Mouse (Mus musculus): ENCODE measurements at regions not wholly inside any gene's neighbourhood (a gene's known extent, or its start where the extent isn't known, plus 50 kb on each side); places are given as distances from the start of the nearest gene placed in this dataset.

DNA sequence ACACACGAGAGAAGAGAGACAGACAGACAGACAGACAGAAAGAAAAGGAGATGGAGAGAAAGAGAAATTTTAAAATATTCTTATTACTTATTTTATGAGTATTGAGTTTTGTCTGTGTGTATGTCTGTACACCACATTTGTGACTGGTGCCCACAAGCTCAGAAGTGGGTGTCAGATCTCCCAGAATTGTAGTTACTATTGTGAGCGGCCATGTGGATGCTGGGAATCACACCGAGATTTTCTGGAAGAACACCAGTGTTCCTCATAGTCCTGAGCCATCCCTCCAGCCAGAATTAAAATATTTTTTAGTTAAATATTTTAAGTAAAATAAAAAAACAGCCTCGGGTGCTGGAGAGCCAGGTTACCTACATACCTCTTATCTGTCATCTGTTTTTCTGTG is 110.6 kb upstream of the Med13l start:
- in situ Hi-C loops (cut with MboI, MseI), result no loop called here

DNA sequence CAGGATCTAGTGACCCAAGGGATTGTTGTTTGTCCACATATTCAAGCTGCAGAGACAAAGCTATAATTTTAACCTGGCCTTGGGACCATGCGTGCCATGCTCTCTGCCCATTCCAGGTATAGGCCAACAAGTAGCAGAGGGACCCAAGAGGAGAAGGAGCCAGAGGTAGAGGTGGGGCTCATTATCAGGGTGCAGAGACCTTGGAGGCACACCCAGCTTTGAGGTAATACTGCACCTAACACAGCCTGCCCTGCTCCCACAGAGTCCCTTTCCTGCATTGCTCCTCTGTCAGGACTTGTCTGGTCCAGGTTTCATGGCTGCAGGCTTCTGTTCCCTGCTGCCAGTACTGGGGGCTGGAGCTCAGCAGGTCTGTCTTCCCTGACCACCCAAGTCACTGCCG is 108.4 kb upstream of the Med13l start:
- in situ Hi-C loops (cut with MboI, MseI), result no loop called here

DNA sequence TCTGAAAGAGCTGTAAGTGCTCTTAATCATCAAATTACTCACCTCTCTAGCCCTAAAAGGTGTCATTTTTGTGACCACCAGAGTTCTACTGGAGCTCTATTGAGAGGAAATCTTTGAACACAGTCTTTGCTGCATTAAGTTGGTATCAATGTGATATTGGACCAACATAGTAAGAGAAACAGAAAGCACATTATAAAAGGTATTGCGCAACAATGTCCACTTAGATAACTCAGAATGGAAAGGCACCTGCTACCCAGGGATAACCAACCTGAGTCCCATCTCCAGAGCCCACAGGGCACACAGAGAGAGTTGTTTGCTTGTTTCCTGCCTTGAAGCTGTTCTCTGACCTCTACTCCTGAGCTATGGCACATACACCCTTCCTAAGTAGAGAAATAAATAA is 106.4 kb upstream of the Med13l start:
- in situ Hi-C loops (cut with MboI, MseI), result no loop called here

DNA sequence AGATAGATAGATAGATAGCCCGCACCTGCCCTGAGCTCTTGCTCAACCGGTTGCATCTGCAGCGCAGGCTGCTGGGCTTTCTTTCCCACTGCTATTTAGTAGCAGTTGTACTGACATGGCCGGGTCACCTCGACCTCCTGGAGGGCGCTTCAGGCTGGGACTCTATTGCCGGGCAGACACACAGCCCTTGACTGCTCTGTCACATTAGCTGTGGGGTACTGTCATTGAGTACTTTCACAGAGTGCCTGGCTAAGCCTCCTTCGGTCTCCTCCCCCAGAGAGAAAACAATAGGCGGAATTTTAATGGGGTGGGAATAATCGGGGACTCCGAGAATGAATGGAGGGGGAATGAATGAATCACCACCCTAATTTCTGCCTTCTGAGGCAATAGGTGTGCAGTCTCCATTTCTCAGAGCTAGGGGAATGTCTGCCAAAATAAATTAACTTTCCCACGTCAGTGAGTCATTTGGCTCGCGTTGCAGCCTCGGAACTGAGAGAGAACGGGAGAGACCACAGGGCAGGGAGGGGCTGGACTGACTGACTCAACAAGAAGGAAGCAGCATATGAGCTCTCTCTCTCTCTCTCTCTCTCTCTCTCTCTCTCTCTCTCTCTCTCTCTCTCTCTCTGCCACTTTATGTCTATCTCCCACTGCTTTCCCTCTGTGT is 101.6 kb upstream of the Med13l start:
- in situ Hi-C loops (cut with MboI, MseI), result no loop called here

DNA sequence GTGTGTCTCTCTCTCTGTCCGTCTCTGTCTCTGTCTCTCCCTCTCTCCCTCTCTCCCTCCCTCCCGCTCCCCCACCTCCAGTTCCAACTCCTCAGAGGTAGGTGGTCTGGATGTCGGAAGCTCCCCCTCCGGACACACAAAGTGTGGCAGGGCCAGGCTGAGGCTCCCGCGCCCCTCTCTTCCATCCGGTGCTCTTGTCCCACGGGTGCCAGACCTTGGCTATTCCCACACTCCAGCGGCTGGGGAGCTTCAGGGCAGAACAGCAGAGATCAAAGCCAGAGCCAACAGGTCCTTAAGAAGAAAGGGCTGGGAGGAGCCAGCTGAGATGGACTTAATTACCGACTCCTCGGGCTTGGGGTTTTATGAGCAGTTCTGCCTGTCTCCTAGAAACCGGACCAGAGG is 101.1 kb upstream of the Med13l start:
- in situ Hi-C loops (cut with MboI, MseI), result no loop called here

DNA sequence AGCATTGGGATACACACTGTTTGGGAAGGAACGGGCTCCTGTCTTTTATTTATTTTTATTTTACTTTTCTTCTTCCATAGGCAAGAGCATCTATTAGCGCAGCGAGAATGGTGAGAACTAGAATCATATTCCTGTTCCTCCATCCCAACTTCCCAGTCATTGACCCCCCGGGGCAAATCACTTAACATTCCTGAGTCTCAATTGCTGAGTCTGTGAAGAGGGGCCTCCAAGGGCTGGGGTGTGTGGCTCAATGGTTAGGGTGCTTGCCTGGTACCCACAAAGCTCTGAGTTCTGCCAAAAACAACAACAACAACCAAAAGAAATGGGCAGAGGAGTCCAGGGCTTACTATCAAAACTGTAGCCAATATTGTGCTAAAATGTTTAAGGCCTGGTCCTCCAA is 98.5 kb upstream of the Med13l start:
- in situ Hi-C loops (cut with MboI, MseI), result no loop called here

DNA sequence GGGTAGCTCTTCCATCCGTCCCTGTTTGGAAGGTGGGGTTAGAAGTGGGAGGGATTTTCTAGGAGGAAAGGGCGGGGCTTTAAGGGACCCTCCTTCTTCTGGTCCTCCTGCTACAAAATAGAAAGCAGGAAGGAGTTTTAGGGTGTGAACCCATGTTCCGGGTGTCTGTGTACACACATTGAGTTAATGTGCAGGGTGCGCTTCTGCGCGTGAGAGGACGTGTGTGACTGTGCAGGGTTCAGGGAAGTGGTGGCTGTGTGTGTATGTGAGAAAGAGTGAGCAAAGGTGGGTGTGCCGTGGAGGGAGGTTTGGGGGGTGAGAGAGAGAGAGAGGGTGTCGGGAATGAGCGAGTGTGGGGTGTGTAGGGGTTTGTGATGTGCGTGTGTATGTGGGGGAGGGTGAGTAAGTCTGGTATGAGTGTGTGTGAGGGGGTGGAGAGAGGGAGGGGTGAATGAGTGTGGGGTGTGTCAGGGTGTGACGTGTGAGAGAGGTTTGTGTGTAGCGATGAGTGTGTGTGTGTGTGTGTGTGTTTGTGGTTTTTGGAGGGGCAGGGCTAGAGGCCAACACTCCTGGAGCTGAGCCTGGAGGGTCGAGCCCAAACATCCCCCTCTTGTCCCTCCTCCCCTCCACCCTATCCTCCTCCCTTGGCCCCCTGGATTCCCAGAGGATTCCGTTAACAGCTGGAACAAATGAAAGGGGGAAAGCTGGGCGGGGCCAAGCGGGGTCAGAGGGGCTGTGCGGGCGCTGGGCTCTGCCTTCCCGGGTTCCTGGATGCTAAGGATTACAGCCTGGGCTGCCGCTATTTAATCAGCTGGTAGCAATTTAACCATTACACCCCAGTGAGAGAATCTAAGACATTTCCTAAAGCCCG is 95.3 kb upstream of the Med13l start:
- in situ Hi-C loops (cut with MboI, MseI), result no loop called here

DNA sequence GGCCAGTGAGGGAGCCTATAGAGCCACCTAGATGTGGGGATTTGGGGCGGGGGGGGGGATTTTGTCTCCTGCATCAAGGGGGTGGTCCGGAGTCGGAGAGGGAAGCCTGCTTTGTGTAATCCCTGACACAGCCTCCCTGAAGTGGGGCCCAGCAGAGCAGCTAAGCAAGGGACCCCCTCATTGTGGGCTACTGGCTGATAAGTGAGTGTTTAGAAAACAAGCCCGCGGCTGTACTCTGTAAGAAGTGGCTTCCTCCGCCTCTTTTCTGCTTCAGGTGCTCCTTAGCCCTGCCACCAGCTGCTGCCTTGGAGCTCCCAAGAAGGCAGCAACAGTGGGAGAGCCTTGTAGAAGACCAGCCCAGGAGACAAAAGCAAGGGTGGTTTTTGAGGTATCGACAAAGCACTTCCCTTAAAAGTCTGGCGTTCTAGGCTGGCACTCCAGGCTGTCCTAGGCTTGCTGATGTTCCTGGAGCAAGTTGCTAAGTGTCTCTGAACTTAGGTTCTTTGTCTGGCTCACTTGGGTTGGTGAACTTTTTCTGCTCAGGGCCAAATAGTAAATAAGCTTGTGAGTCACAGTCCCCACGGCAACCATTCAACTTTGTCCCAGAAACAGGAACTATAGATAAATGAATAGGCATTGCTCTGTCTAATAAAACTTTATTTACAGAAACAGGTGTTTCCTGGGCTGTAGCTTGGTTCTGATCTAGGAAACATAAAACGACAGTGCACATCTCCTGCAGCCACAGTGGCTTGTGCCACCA is 94.3 kb upstream of the Med13l start:
- in situ Hi-C loops (cut with MboI, MseI), result no loop called here

DNA sequence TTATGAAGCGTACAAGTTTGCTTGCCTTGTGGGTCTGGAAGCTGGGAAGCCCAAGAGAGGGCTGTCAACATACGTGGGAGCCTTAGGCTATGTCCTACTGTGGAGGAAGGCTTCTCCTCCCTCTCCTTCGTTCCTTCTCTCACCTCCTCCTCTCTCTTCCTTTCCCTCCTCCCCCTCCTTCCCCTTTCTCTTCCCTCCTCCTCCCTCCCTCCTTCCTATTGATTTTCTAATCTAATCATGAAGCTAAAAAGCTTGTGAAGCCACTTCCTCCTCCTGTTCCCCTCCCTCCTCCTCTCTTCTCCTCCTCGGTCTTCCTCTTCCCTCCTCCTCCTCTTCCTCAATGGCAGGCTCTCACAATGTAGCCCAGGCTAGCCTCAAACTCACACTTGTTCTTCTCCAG is 91.7 kb upstream of the Med13l start:
- in situ Hi-C loops (cut with MboI, MseI), result no loop called here

DNA sequence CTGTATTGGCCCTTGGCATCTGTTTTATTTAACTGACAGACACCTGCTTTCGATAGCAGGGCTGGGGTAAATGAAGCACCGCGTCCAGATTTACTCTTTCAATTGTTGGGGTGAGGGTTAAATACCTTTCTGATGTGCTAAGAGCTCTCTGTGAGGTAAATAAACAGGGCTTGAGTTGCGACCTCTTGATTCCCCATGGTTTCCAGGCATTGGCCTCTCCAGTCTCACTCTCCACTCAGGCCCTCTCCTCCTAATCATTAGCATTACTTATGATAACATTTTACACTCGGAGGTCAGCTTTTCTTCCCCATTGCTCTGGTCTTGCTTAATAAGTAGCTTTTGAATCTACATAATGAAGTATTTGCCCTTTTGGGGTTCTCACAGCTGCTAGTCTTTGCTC is 88.9 kb upstream of the Med13l start:
- in situ Hi-C loops (cut with MboI, MseI), result no loop called here

DNA sequence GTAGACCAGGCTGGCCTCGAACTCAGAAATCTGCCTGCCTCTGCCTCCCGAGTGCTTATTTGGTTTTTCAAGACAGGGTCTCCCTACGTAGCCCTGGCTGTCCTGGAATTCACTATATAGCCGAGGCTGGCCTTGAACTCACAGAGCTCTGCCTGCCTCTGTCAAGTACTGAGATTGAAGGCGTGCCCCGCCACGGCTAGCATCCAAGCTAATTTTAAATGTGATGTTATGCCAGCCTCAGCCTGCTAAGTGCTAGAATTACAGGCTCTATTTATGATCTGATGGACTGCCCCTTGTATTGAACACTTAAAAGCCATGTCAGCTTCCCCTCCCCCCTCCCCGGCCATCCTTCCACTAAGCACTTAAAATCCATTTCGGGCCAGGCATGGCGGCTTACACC is 88.2 kb upstream of the Med13l start:
- in situ Hi-C loops (cut with MboI, MseI), result no loop called here

DNA sequence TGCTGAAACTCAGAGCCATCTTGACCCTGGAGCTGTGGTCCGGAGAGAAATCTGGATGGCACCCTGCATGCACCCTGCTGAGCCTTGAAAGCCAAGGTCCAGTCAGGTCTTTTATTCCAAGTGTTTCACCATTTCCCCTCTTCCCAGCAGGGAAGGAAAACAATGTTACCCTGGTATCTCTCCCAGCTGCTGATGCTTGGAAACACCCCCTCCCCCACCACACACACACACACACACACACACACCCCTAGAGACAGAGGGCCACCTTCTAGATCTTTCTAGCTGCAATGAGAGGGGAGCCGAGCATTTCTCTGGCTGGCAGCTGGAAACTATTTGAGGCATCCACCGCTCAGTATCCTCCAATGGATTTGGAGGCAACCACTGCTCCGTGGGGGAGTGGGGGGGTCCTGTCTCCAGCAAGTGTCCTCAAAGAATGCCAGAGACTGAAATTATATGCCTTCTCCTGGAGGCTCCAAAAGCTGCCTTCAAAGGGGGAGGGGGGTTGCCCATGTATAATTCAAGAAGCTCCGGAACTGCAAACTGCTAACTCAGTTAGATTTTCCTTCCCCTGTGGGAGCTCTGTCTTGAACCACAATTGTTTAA is 87.2 kb upstream of the Med13l start:
- in situ Hi-C loops (cut with MboI, MseI), result no loop called here

DNA sequence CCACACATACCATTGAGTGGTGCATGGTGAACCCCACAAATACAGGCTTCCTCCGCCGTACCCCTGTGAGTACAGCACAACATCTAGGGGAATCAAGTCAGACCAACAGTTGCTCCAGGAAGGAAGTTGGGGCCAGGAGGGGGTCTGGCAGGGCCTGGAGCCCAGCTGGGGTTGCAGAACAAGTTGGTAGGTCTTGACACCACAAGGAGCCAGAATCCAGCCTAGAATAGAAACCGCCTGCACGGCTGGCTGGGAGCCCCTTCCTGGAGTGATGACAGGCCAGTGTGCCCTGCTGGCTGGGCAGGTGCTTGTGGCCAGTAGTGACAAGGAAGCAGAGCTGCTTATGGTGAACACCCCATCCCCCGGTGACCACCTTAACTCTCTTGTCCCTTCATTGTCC is 83.9 kb upstream of the Med13l start:
- in situ Hi-C loops (cut with MboI, MseI), result no loop called here

DNA sequence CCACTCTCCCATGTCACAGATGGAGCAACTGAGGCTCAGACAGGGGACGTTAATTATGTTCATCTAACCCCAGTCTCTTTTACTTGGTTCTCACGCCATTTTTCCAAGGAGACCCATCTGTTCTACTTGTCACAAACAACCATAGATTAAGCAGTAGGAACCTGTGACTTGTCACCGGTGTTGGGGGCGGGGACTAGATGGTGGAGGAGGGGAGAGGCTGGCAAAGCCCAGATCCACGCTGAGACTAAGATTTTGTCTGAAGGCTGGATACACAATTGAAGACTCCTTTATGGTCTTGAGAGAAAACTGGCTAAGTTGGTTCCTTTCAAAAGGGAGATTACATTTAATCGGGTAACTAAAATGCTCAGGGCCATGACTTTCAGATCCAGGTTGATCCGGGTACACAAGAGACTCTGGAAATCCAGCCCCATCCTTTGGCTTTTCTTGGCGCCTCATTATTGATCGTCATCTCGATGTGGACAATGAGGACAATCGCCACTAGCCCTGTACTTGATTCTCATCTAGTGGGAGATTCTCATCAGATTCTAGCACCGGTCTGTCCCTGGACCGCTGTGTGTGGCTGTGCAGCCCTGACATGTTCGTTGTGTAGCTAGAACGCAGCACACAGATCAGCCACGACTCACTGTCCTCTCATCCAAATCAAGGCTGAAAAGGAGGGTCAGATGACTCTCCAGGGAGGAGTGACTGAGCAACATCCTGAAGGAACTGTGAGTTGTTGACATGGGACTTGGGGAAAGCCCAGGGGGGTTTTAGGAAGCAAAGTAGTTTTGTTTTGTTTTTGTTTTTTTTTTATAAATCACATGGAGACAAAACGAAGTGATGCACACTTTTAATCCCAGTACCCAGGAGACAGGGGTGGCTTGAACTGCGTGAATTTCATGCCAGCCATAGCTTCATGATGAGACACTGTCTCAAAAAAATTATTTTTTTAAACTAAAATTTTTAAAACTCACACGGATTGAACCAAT is 83.1 kb upstream of the Med13l start:
- in situ Hi-C loops (cut with MboI, MseI), result no loop called here

DNA sequence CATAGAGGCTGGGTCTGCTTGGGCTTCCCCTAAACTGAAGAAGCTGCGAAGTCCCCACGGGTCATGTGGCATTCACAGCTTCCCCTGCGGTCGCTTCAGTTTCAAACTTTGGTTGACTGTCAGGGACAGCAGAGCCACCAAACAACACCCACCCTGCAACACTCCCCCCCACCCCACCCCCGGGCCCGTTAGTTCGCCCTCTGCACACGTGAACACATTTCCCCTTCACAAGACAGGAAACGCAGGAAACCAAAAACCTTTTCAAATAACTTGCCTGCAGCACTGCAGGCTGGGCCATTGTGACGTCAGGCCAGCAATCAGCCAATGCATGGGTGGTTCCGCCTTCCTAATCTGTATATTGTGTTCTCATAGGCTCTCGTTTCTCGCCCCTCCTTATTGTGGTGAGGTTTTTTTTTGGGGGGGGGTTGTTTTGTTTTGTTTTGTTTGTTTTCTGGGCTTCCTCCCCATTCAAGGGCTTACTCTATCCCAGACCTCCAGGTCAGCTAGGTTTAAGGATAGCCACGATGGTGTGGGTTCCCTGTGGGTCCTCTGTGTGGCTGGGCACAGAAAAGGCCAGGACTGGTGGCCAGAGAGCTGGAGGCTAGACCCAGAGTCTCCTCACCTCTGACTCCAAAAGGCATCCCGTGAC is 82.2 kb upstream of the Med13l start:
- in situ Hi-C loops (cut with MboI, MseI), result no loop called here

DNA sequence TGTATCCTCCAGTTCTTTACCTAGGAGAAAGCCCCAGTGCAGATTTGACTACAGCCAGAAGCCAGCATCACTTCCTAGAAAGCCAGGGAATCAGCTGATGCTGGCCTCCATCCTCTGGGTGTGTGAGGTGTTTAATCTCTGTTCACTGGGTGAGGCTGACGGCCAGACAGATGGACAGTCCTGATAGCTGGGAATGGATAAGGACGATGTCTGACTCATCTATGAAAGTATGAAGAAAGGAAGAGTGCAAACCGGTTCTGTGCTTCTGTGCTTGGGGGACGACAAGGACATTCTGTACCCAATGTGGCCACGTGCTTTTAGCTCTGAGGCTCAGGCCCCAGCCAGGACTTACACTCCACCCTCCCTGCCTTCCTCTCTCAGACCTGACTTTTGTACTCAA is 80.5 kb upstream of the Med13l start:
- in situ Hi-C loops (cut with MboI, MseI), result no loop called here

DNA sequence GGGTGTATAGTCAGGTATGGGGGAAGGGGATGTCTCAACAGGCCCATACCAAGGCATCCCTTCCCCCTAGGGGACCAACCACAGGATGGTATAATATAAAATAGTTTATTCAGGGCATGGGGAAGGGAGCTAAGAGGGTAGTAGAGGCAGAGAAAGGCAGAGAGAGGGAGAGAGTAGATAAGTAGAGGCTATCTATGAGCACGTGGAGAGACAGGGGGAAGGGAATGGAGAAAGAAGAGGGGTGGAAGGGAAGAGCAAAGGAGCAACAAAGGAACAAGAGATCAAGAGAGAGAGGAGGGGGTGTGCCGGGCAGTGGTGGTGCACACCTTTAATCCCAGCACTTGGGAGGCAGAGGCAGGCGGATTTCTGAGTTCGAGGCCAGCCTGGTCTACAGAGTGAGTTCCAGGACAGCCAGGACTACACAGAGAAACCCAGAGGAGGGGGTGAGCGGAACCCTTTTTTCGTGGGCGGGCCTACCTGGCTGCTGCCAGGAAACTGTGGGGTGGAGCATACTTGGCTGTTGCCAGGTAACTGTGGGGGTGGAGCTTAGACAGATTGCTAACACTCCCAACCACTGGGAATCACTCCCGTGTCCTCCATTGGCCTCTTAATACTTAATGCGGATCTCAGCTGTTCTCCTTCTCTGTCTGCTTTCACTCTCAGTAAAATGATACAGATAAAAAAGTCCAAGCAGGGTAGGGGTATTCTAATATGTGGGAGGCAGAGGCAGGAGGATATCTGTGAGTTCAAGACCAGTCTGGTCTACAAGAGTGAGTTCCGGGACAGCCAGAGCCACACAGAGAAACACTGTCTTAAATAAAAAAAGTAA is 79.3 kb upstream of the Med13l start:
- in situ Hi-C loops (cut with MboI, MseI), result no loop called here

DNA sequence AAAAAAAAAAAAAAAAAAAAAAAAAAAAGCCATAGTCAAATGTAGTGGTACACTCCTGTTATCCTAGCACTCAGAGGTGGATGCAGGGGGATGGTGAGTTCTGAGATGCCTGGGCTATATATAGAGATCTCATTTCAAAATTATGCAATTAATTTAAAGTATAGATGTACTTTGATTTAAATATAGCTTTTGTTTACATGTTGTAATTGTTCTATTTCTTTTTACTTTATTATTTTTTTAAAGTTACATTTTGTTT is 78.8 kb upstream of the Med13l start:
- in situ Hi-C loops (cut with MboI, MseI), result no loop called here

DNA sequence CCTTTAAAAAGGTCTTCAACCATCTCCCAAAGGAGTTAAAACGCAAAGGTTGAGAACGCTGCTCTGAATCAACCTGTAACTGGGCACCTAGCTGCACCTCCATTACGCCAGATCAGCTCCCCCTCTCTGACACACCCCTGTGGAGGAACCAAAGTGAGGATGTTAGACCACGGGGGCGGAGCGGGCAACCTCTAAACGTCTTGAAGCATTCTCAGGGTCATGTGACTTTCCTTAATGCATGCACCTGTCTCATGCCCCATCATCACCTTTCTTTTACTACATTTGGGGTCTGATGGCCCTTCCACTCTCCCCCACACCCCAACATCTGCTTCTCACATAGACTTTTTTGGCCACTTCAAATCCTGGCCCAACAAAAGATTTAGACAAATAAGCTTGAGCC is 77.9 kb upstream of the Med13l start:
- in situ Hi-C loops (cut with MboI, MseI), result no loop called here

DNA sequence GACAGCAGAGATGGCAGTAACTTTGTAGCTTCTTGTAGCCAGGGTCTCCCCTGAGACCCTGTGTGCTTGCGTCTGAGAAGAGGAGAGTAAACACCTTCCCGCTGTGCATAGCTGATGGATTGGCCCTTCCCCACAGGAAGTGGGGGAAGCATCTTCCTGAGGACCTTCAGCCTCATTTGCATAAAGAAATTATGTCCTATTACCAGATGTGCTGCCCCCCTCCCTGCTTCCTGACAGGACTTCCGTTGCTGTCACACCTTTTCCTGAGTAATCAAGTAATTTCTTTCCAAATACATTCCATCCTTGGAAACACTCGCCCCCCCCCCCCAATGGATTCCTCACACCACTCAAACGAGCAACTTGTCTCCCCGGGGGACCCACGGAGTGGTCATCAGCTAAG is 77.5 kb upstream of the Med13l start:
- in situ Hi-C loops (cut with MboI, MseI), result no loop called here
